Mouse (Mus musculus) brown adipose tissue, adult 24 weeks (tissue): ENCODE data around the gene Pilra. TPM values are rescaled to one million over a fixed set of nuclear protein-coding genes. Genes with fewer than 3 reads are reported as not detected.

ENCODE experiments used
- H3K27ac ChIP-seq: fragments of 200-500 bp; replicated peaks from 2 replicates; pipeline ENCODE4 v1.5.1; 2012; ENCODE audit warnings: low read depth, mild to moderate bottlenecking, low read length
- H3K4me1 ChIP-seq: fragments of 200-500 bp; 2 replicates; pipeline ENCODE4 v1.6.1; 2012; ENCODE audit warnings: low read length, mixed read lengths; ENCODE audit not compliant: control insufficient read depth, insufficient read depth, insufficient read length
- H3K4me3 ChIP-seq: fragments of 200-500 bp; 2 replicates; pipeline ENCODE4 v1.5.1; 2012; ENCODE audit warnings: low read depth, mild to moderate bottlenecking, low read length, moderate library complexity; ENCODE audit not compliant: insufficient read depth
- polyA plus RNA-seq: library from polyadenylated mRNA; stranded (reverse); fragments of >200 nt; gene quantifications from 2 replicates; pipeline ENCODE4 v1.2.4, GENCODE M21; 2012; ENCODE audit not compliant: missing spikeins, insufficient read depth, insufficient read length

Pilra gene
- polyA plus RNA-seq, 1 experiment = 1.3 TPM

DNA sequence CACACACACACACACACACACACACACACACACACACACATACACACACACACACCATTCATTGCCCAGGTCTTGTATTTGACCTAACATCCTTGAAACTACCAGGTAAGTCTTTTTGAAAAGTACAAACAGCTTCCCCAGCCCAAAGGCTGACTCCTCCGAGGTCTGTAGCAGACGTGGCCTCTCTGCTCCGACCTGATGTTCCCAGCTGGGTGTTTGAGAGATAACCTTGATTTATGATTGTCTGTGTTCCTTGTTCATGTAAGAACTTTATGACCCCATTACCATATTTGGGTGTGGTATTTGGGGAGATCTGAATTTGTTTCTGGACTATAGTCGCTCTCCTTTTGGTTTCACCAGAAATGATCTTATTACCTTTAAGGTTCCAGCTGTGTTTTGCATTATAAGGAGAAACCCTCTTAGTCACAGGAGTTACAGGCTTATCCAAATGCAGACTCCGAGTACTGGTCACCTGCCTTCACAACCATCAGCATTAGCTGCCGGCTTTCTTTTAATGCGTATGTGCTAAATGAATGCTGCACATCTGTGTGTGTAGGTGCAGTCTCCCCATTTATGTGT is 58.7 kb downstream of the Pilra start:
- H3K4me1 ChIP-seq = 0 out of 2 replicates have a peak, but pooled peaks cover 4% of the 10 kb centered on the region
- H3K4me3 ChIP-seq = no peak overlapping the region
- no peak overlapping the region for H3K27ac ChIP-seq

DNA sequence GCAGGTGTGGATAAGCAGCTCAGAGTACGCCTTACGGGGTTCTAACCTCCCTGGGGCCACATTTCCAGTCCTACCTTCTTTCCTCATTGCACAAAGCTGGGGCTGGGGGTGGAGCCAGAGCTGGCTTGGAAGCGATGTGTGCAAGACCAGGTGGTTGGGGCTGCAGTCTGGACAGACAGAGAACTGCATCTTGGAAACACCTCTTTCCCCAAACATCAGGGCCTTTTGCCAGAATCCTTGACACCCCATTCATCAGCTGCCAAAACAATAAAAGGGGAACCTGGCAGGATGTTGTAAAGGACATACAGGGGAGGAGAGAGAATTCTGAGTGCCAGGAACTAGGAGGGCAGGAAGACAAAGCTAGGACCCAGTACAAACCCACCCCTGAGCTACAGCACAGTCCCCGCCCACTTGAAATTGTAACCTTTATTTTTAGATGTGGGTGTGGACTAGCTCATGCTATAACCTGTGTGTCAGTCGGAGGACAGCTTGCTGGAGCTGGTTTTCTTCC is 59.6 kb downstream of the Pilra start:
- Histone ChIP-seq H3K4me3 (no peak overlapping the region), H3K27ac (no peak overlapping the region)

DNA sequence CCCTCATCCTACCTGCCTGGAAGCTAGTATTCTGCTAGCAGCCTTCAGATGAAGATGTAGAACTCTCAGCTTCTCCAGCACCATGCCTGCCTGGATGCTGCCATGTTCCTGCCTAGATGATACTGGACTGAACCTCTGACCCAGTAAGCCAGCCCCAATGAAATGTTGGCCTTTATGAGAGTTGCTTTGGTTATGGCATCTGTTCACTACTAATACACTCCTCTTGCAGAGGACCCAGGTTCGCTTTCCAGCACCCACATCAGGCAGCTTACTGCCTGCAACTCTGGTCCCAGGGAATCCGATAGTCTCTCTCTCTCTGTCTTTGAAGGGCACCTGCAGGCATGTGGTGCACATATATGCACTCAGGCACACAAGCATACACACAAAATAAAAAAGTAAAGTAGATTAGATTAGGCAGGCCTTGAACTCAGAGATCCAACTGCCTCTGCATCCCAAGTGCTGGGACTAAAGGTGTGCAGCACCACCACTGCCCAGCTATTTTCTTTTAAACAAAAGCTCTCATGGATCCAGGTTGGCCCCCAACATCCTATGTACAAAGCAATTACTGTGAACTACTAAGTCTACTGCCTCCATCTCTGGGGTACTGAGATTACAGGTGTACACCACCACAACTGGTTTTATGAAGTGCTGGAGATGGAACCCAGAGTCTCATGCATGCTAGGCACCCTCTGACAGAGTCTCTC is 60.3 kb downstream of the Pilra start:
- 0 out of 2 replicates have a peak, but pooled peaks cover 4% of the 10 kb centered on the region for H3K4me1 ChIP-seq
- no peak overlapping the region for H3K4me3 ChIP-seq
- H3K27ac ChIP-seq = no peak overlapping the region

More for the DNA sequence above, 59.6 kb downstream of the Pilra start:
- 0 out of 2 replicates have a peak, but pooled peaks cover 4% of the 10 kb centered on the region for H3K4me1 ChIP-seq

DNA sequence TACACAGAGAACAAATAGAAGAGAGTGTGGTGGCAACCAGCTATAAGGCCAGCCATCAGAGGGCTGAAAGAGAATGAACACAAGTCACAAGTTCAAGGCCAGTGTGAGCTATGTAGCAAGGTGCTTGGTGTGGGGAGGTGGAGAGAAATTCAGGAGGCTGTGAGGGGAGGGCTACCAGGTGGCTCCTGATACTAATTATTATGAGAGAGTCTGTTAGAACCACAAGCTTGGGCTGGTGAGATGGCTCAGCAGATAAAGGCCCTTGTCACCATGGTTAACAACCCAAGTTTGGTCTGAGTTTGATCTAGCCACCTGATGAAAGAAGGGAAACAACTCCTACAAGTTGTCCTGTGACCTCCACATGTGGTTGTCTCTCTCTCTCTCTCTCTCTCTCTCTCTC is 63.3 kb downstream of the Pilra start:
- Histone ChIP-seq H3K4me1 (no peaks in the 10 kb centered on the region), H3K4me3 (no peak overlapping the region), H3K27ac (no peak overlapping the region)

Other genes starting within 250 kb of the Pilra start
- gene Mospd3, start 235.2 kb downstream of the Pilra start, polyA plus RNA-seq = 31.1 and 45.9 TPM in 2 replicates
- gene Pcolce, start 222.5 kb downstream of the Pilra start, polyA plus RNA-seq = 66.8 and 89.9 TPM in 2 replicates
- not detected in 2 replicates for gene Fbxo24, start 207.3 kb downstream of the Pilra start, polyA plus RNA-seq
- 11.5 and 13.6 TPM in 2 replicates for gene Lrch4, start 207.2 kb downstream of the Pilra start, polyA plus RNA-seq
- 0.95 and 2.3 TPM in 2 replicates for gene Gm20605, start 207.1 kb downstream of the Pilra start, polyA plus RNA-seq
- 2.0 TPM in 1 of 2 replicates, not detected in the other for gene Sap25, start 194.9 kb downstream of the Pilra start, polyA plus RNA-seq
- gene Irs3, start 190.6 kb downstream of the Pilra start, polyA plus RNA-seq = 22.0 and 26.4 TPM in 2 replicates
- 16.2 and 17.6 TPM in 2 replicates for gene Agfg2, start 151.6 kb downstream of the Pilra start, polyA plus RNA-seq
- gene Nyap1, start 94.7 kb downstream of the Pilra start, polyA plus RNA-seq = not detected in 2 replicates
- gene Tsc22d4, start 90.6 kb downstream of the Pilra start, polyA plus RNA-seq = 21.4 and 24.0 TPM in 2 replicates
- gene Ppp1r35, start 57.4 kb downstream of the Pilra start, polyA plus RNA-seq = 15.1 and 15.4 TPM in 2 replicates
- gene Mepce, start 48.6 kb downstream of the Pilra start, polyA plus RNA-seq = 14.3 and 21.2 TPM in 2 replicates
- gene Zcwpw1, start 48.5 kb downstream of the Pilra start, polyA plus RNA-seq = 2.9 and 4.9 TPM in 2 replicates
- gene Pilrb1, start 21.8 kb upstream of the Pilra start, polyA plus RNA-seq = 1.0 and 1.4 TPM in 2 replicates
- 2.5 and 5.5 TPM in 2 replicates for gene Pilrb2, start 35.5 kb upstream of the Pilra start, polyA plus RNA-seq
- gene Cyp3a13, start 85.3 kb upstream of the Pilra start, polyA plus RNA-seq = not detected in 2 replicates
- gene Gjc3, start 126.8 kb upstream of the Pilra start, polyA plus RNA-seq = 0.24 TPM in 1 of 2 replicates, not detected in the other
- gene Azgp1, start 145.2 kb upstream of the Pilra start, polyA plus RNA-seq = 2.9 TPM in 1 of 2 replicates, not detected in the other
- gene Smok3a, start 185.0 kb upstream of the Pilra start, polyA plus RNA-seq = not detected in 2 replicates
- gene Smok3b, start 185.1 kb upstream of the Pilra start, polyA plus RNA-seq = not detected in 2 replicates
- not detected in 2 replicates for gene Smok3c, start 216.9 kb upstream of the Pilra start, polyA plus RNA-seq
- 7.2 and 9.4 TPM in 2 replicates for gene Zkscan1, start 248.8 kb upstream of the Pilra start, polyA plus RNA-seq